Mouse (Mus musculus): ENCODE results near the gene Wdr46. TPM values are rescaled to one million over a fixed set of nuclear protein-coding genes. Genes with fewer than 3 reads are reported as not detected.

Wdr46 gene
- polyA plus RNA-seq, 1 experiment, result not detected

DNA sequence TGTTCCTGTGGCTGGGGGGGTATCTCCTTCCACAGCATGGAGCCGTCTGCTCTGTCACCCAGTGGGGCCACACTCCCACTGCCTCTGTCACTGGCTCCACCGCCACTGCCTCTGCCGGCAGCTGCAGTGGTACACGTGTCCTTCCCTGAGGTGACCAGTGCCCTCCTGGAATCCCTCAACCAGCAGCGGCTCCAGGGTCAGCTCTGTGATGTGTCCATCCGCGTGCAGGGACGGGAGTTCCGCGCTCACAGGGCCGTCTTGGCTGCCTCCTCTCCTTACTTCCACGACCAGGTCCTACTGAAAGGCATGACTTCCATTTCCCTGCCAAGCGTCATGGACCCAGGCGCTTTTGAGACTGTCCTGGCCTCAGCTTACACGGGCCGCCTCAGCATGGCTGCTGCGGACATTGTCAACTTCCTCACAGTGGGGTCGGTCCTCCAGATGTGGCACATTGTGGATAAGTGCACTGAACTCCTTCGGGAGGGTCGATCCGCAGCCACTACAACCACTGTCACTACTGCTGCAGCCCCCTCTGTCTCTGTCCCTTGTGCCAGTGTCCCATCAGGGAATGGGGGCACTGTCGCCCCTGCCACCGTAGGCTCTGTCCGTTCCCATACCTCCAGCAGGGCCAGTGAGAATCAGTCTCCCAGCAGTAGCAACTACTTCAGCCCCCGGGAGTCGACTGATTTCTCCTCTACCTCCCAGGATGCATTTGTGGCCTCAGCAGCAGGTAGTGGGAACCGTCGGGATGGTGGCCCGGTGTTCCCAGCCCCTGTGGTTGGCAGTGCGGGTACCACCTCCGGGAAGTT lies 23.4 kb upstream of the Wdr46 start:
- H3K4me3 ChIP-seq (ENCODE audit: insufficient read depth, low read depth, low read length), result peak overlapping the region; percentile 50; the same call in 1 of the 2 replicates
- H3K27ac ChIP-seq (ENCODE audit: insufficient read depth, low read depth, low read length), result no peak overlapping the region
- peaks cover 34% of the 10 kb centered on the region for H3K4me1 ChIP-seq (ENCODE audit: control insufficient read depth, insufficient read depth, low read length)
- 70% methylated on average over 31 of the region's 31 CpGs for WGBS
- TF ChIP-seq POLR2A (IDR thresholded peaks at IDR 0.05; ENCODE audit: insufficient read depth, low read depth, low read length), result no peak
- TF ChIP-seq CTCF (IDR thresholded peaks at IDR 0.05; ENCODE audit: insufficient read depth, low read depth, low read length), result no peak

DNA sequence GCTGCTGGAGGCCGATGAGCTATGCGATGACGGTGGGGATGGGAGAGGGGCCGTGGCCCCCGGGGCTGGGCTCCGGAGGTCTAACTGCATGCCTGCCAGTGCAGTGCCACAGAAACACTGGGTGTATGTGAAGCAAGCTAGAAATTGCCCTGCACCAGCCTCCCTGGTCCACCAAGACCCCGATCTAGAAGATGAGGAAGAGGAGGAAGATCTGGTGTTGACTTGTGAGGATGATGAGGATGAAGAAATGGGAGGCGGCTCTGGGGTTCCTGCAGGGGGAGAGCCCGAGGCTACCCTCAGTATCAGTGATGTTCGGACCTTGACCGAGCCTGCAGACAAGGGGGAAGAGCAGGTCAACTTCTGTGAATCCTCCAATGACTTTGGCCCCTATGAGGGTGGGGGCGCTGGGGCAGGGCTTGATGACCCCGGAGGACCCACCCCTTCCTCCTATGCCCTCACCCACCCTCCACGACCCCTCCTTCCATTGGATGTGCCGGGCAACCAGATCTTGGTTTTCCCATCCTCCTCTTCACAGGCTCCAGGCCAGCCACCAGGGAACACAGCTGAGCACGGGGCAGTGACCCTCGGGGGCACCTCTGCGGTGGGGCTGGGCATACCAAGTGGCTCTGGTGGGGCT lies 22.7 kb upstream of the Wdr46 start:
- H3K4me1 ChIP-seq (ENCODE audit: control insufficient read depth, insufficient read depth, low read length), result peaks cover 34% of the 10 kb centered on the region
- H3K27ac ChIP-seq (ENCODE audit: insufficient read depth, low read depth, low read length), result no peak overlapping the region
- H3K4me3 ChIP-seq (ENCODE audit: insufficient read depth, low read depth, low read length), result no peak overlapping the region
- TF ChIP-seq POLR2A (IDR thresholded peaks at IDR 0.05; ENCODE audit: insufficient read depth, low read depth, low read length) (no peak), CTCF (IDR thresholded peaks at IDR 0.05; ENCODE audit: insufficient read depth, low read depth, low read length) (no peak)
- WGBS, result 84% methylated on average over 18 of the region's 18 CpGs

DNA sequence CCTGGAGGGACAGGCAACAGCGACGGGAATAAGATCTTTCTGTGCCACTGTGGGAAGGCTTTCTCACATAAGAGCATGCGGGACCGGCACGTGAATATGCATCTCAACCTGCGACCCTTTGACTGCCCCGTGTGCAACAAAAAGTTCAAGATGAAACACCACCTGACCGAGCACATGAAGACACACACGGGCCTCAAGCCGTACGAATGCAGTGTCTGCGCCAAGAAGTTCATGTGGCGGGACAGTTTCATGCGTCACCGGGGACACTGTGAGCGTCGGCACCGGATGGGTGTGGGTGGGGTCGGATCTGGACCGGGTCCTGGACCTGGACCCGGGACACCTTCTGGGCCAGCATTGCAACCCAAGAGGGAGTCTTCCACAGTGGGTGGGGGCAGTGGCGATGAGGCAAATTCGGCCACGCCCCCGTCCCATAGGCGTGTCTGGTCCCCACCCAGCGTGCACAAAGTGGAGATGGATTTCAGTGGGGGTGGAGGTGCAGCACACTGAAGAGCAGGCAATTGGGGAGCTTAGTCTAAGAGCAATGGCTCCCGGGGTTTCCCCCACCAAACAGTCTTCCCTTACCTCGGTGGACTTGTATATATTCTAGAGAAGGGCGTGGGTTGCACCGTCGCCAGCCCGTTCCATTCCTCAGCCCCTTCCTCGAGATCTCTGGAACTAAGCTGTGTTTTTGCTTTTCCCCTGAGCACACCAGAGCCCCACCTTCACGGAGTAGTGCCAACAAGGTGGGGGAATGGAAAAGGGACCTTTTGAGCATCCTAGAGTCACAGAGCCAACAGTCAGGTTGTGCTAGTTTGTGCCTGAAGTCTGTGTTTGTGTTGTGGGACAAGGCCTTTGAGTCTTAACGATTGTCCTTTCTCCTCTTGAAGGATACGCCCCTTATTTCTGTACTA lies 21.9 kb upstream of the Wdr46 start:
- Histone ChIP-seq H3K27ac (ENCODE audit: insufficient read depth, low read depth, low read length) (no peak overlapping the region), H3K4me1 (ENCODE audit: control insufficient read depth, insufficient read depth, low read length) (peaks cover 34% of the 10 kb centered on the region), H3K4me3 (ENCODE audit: insufficient read depth, low read depth, low read length) (peak overlapping the region; percentile 59; the same call in 1 of the 2 replicates)
- WGBS, result 63% methylated on average over 37 of the region's 37 CpGs
- TF ChIP-seq CTCF (IDR thresholded peaks at IDR 0.05; ENCODE audit: insufficient read depth, low read depth, low read length), result no peak
- no peak for TF ChIP-seq POLR2A (IDR thresholded peaks at IDR 0.05; ENCODE audit: insufficient read depth, low read depth, low read length)

DNA sequence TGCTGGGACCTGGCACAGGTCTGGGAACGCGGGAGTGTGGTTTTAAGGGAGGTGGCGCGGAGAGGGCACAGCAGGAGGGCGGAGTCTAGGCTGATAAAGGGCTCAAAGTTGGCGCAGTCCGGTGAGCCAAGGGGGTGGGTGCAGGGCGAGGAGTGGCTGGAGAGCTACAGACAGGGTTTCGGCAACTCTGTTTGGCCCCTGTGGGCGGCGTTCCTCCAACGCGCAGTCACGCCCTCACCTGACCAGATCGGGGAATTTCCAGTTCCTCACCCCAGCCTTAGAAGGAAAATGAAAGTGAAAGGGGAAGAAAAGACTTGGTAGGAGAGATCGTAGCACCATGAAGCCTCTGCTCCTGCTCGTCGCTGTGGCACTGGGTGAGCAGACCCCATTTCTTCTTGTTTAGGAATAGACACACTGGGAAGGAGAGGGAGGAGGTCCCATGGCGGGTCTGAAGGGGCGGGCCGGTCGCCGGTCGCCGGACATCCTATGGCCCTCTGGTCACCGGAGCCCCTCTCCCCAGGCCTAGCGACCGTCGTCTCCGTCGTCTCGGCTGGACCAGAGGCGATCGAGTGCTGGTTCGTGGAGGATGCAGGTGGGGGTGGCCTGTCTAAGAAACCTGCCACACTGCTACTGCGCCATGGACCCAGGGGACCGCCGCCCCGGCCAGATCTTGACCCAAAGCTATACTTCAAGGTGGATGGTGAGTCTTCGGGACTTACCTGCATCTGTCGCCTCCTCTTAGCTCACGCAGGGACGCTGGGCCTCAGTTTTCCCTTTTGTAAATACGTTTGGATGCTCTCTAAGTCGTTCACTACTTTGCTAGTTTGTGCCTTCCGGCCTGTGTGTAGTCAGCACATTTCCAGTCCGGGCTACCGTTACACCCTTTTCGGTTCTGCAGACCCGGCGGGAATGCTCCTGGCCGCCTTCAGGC lies 20.8 kb upstream of the Wdr46 start:
- Histone ChIP-seq H3K27ac (ENCODE audit: insufficient read depth, low read depth, low read length) (peak overlapping the region; percentile 12; the same call in 1 of the 2 replicates), H3K4me3 (ENCODE audit: insufficient read depth, low read depth, low read length) (peak overlapping the region; percentile 59), H3K4me1 (ENCODE audit: control insufficient read depth, insufficient read depth, low read length) (peaks cover 34% of the 10 kb centered on the region)
- 2% methylated on average over 52 of the region's 52 CpGs for WGBS
- TF ChIP-seq POLR2A (IDR thresholded peaks at IDR 0.05; ENCODE audit: insufficient read depth, low read depth, low read length), result no peak
- no peak for TF ChIP-seq CTCF (IDR thresholded peaks at IDR 0.05; ENCODE audit: insufficient read depth, low read depth, low read length)

DNA sequence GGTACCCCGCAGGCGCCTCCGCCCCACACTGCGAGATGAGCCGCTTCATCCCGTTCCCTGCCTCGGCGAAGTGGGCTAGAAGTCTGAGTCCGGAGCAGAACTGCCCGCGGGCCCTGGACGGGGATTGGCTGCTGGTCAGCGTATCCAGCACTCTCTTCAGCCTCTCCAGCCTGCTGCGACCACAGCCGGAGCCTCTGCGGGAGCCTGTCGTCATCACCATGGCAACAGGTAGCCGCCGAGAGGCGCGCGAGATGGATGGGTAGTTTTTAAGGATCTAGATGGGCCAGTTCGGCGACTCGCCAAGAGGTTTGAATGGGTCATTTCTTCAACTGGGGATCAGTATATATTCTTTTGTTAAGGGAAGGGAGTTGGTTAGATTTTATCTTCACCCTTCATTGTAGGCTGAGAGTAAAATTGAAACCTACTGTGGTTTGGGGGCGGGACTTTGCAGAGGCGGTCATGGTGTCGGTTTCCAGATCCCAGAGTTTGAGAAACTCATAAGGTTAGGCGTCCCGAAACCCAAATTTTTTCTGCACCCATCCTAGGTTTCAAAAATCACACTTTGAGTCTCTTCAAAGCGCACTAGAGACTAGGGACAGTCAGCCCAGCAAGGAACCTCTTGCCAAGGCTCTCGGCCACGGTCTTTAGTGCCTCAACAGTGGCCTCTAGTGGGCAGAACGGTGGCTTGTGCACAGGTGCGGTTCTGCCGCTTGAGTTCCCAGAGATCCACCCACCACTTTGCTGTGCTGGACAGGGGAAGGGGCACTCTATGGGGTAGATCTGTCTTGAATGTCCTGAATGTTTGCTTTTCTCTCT lies 20.0 kb upstream of the Wdr46 start:
- peak; percentile 79 for TF ChIP-seq CTCF (IDR thresholded peaks at IDR 0.05; ENCODE audit: insufficient read depth, low read depth, low read length)
- no peak for TF ChIP-seq POLR2A (IDR thresholded peaks at IDR 0.05; ENCODE audit: insufficient read depth, low read depth, low read length)
- H3K4me1 ChIP-seq (ENCODE audit: control insufficient read depth, insufficient read depth, low read length), result peaks cover 30% of the 10 kb centered on the region
- 1% methylated on average over 36 of the region's 36 CpGs for WGBS
- H3K27ac ChIP-seq (ENCODE audit: insufficient read depth, low read depth, low read length), result 0 out of 2 replicates have a peak overlapping the region, but pooled peaks have one; percentile 12
- H3K4me3 ChIP-seq (ENCODE audit: insufficient read depth, low read depth, low read length), result peak overlapping the region; percentile 59

DNA sequence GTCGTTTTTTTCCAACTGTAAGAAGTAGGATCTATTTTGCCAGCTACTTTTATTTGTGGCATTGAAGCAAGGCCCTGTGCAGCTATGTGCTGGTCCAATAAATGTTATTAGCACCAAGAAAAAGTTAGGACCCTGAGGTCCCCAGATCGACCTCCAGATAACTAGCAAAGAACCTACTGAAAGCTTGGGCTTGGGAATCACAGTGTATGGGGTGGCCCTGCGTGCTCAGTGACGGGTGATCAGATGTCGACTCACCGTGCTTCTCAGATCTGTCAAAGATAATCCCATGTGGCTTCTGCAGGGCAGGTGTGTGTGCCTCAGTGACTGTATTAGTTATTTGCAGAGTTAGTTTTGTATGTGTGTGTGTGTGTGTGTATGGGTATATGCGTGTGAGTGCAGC lies 19.1 kb upstream of the Wdr46 start:
- Histone ChIP-seq H3K4me1 (ENCODE audit: control insufficient read depth, insufficient read depth, low read length) (peaks cover 30% of the 10 kb centered on the region), H3K27ac (ENCODE audit: insufficient read depth, low read depth, low read length) (no peak overlapping the region), H3K4me3 (ENCODE audit: insufficient read depth, low read depth, low read length) (no peak overlapping the region)
- no peak for TF ChIP-seq CTCF (IDR thresholded peaks at IDR 0.05; ENCODE audit: insufficient read depth, low read depth, low read length)
- no peak for TF ChIP-seq POLR2A (IDR thresholded peaks at IDR 0.05; ENCODE audit: insufficient read depth, low read depth, low read length)
- 87% methylated on average over 7 of the region's 7 CpGs for WGBS

DNA sequence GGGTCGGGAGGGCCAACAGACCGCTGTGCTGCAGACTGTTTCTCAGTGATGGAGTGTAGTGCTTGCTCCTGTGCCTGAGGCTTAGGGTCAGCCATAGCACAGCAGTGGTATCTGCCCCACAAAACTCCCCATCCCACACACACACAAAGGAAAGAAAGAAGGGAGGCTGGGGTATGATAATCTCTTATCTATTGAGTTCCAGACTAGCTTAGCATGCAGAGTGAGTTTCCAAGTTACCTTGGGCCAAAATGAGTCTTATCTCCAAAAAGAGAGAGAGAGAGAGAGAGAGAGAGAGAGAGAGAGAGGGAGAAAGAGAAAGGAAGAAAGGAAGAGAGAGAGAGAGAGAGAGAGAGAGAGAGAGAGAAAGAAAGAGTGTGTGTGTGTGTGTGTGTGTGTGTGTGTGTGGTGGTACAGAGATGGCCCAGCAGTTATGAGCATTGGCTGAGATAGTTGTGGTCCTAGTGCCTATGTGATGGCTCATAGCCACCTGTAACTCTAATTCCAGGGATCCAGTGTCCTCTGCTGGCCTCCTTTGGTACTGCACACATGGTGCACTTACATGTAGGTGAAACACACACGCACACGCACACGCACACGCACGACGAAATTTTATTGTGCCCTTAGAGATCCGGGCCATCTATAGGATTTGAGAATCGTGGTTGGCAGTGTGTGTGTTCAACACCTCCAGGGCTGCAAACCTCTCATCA lies 15.7 kb upstream of the Wdr46 start:
- WGBS, result 83% methylated on average over 10 of the region's 10 CpGs
- no peak overlapping the region for H3K27ac ChIP-seq (ENCODE audit: insufficient read depth, low read depth, low read length)
- no peak overlapping the region for H3K4me3 ChIP-seq (ENCODE audit: insufficient read depth, low read depth, low read length)
- peaks cover 15% of the 10 kb centered on the region for H3K4me1 ChIP-seq (ENCODE audit: control insufficient read depth, insufficient read depth, low read length)
- no peak for TF ChIP-seq CTCF (IDR thresholded peaks at IDR 0.05; ENCODE audit: insufficient read depth, low read depth, low read length)
- TF ChIP-seq POLR2A (IDR thresholded peaks at IDR 0.05; ENCODE audit: insufficient read depth, low read depth, low read length), result no peak
